Mouse (Mus musculus): Measurements from ENCODE around the gene Eefsec. TPM values are rescaled to one million over a fixed set of nuclear protein-coding genes. Genes with fewer than 3 reads are reported as not detected.

Gene Eefsec
- polyA plus RNA-seq, 1 experiment = 15.8 TPM

DNA sequence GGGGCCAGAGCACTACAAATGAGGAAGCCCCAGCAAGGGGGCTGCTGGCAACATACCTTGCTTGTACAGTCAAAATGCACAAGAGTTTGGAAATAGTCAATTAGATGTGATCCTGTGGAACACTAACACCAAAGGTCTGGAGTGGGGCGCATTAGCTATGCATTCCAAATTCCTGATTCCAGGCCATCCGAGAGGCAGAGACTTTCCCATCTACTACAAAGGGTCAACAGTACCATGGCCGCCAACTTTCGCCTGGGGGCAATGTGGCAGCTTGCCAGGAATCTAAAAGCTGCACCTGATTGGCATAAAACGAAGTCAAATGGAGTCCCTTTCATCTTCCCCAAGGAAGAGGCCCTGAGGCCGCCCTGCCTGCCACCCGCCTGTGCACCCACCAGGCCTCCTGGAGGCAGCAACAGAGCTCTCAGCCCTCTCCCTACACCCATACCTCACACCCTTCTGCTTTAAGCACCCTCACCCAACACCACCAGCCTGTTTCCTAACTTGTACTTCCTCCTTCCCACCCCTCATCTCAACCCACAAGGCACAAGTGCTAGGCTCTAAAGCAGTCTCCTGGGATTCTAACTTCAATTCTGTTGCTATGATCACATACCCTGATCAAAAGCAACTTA is 30.1 kb downstream of the Eefsec start:
- no peak for DNase-seq (ENCODE audit: low spot score)

DNA sequence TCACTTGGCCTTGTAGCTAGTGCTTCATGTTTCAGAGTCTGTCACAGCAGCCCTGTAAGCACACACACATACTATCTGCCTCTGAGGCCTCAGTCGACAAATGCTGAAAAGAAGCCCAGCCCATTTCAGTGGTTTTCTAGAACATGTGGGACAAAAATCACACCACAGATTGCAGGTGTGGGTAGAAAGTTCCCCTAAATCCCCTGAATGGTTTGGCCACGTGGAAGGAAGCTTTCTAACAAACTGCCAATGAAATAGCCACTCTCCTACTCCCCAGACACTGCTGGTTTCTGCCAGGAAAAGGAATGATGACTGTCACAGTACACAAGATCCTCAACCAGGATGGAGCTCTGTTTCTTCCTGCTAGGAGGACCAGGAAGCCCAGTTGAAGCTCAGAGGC is 33.7 kb downstream of the Eefsec start:
- no peak for DNase-seq (ENCODE audit: low spot score)

DNA sequence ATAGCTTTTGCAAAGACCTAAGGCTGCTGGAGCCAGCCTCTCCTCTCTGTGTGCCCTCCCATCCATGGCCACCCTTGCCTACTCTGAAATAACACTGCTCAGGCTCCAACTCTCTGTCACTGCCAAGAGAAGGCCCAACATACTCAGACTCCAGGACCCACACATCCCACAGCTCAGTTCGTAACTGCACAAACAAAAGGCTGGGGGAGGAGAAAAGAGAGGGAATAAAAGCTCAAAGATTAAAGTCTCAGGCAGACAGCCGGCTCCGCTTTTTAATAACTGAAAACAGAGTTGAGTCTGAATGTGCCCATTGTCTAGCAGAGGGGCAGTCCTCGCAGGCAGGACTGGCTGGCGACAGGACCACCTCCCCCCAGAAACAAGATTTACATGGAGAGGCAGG is 36.8 kb downstream of the Eefsec start:
- no peak for DNase-seq (ENCODE audit: low spot score)

DNA sequence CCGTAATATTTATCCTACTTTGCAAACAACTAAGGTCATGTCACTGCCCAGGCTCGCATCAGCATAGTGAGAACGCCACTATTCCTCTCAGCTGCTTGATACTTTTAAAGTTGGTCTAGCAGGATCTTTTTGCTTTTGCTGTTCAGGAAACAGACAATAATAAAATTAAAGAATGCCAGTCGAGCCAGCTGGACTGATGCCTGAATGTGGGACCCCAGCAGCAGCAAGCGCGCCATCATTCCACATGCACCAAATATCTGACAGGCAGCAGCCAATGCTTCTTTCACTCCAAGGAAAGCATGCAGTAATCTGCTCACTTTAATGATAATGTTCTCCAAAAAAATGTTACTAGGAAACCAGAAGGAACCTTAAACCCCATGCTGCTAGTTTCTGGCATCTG is 45.9 kb downstream of the Eefsec start:
- no peak for DNase-seq (ENCODE audit: low spot score)

DNA sequence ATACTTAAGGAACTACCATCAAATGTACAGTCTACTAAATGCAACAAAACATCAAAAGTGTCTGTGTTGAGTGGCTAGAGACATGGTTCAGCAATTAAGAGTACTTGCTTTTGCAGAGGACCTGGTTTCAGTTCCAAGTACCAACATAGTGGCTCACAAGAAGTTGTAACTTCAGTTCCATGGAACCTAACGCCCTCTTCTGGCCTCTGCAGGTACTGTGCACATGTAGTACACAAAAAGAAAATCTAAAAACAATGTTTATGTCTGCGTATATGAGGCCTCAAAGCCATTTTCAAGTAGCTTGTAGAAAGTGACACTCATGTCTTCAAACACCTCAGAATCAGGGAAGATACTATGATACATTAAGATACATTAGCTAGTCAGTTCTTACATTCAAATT is 48.4 kb downstream of the Eefsec start:
- DNase-seq (ENCODE audit: low spot score) = no peak

DNA sequence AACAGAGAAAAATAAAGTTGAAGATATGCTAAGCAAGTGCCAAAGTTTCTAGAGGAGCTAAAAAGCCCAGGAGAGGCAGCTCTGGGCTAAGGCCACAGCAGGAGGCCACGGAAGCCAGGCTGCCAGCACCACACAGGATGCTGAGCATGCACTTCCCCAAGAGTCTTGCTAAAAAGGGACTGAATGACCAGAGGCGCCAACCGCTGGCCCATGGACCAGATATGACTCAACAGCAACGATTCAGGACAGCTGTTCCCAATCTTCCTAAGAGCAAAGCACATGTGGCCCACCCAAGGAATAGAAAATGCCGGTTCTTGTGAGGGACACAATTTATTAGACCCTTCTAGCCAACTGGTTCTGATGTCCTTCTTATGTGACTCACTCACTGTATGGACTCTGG is 57.4 kb downstream of the Eefsec start:
- no peak for DNase-seq (ENCODE audit: low spot score)

DNA sequence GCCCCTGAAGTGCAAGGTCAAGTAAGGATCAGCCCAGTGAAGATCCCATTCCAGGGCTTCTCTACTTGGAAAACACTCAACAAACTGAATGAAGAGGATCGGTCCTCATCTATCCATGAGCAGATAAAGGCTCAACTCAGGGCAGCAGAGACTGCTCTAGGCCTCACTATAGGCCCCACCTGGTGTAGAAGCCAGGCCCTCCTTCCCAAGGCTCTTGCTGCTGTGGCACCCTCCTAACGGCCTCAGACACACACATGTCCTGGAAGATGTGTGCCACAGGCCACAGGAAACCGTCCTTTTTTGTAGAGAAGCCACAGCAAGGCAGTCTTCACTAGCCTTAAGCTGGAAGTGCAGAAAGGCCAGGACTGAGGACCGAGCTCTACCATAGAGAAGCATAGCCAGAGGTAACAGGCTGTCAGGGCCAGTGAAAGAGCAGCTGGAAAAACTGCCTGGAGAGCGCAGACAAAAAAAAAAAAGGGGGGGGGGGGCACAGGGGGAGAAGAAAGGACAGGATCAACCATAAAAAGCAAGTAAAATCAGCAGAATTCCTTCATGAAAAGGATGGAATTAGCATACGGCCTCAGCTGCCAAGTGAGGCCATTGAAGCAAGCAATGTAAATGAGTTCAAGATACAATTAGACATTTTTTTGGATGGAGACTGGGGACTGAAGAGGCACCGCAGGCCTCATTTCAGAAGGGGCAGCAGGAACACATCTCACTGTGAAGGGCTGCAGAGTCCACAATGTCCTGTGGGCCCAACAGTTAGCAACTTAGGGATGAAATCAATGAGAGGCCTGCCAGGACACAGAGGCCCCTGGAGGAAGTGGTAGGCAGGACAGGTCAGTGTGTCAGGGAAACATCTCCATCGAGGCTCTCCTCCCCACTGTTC is 58.3 kb downstream of the Eefsec start:
- no peak for DNase-seq (ENCODE audit: low spot score)

DNA sequence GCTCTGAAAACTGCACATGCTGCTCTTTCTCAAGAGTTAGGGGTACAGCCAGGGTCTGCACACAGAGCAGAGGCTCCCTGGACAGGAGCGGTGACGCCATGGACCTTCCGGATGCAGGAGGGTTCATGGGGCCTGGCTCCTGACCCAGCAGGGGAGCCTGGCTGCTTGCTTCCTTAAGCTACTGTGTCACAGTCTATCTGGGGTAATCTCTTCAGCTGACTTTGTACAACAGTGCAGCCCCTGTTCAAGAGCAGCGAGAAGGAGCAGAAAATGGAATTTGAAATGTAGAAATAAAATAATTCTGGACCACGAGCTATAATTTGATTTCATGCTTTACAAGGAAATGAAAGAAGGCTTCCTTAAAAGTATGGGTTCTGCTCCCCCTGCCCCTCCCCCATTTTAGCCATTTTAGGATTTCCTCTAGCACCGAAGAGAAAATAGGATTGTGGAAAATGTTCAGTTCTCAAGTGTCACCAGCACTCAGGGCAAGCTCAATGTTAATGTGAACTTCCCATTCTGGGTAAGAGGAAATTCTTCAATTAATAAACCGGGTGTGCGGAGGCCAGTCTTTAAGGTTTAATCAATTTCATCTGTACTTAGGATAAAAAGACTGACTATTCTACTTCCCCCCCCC is 61.8 kb downstream of the Eefsec start:
- no peak for DNase-seq (ENCODE audit: low spot score)

DNA sequence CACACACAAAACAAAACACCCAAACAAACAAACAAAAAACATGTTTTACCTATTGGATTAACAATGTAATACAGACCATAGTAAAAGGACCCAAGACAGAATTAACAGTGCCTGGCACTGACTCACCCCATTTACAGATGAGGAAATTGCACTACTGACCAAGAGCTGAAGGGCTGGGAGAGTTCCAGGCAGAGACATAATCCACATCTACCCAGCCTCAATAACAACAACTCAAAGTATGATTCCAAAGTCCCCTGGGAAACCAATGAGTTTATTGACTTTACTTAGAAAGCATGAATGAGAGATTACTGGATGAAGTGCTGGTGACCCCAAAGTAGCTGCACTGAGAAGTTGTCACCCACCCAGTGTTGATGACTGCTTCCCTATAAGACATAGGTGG is 62.6 kb downstream of the Eefsec start:
- DNase-seq (ENCODE audit: low spot score) = no peak

DNA sequence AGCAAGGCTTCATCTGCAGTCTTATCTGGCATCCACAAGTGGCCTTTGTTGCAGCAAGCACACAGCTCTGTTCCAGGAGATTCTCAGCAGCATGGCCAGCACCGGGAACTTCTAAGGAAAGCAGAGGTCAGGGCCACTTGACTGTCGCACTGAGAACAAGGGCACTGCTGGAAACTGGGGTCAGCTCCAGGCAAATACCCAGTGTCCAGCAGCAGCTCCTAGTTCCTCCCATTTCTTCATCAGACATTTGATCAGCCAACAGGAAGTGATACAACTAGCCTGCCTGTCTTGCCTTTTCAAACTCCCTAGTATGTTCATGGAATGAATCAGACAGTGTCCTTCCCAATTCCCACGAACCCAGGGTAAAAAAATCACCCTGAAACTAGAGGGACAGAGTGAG is 66.6 kb downstream of the Eefsec start:
- DNase-seq (ENCODE audit: low spot score) = no peak

DNA sequence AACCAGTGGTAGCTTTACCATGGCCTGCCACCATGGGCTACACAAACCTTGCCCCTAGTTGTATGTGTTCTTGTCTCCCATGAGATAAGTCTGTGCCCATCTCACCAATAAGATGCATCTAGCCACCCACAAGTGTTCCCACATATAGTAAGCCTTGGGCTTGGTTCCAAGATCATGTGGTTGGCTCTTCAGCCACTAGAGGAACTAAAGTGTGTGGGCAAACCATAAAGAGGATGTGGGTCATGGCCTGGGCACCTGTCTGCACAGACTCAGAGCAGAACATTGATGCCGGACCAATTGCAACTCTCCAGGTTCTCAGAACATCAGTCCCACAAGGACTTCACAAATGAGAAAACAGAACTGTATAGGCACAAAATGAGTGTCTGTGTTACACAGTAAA is 67.5 kb downstream of the Eefsec start:
- DNase-seq (ENCODE audit: low spot score) = no peak

DNA sequence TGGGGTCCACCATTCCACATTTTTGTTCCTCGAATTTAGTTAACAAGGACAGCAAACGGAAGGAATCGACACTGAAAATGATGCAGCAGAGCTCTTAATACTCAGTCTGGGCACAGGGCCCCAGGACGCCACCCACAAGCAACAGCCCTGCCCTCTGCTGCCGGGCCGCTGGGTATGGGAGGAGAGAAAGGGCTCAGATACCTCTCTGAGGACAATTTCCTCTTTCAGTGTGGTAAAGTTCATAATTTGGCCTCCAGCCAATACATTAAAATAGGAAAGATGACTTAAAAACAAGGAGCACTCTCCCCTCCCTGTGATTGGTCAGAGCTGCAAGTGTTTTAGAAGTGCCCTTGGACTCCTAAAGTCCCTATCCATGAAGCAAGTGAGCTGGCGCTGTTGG is 72.1 kb downstream of the Eefsec start:
- no peak for DNase-seq (ENCODE audit: low spot score)

DNA sequence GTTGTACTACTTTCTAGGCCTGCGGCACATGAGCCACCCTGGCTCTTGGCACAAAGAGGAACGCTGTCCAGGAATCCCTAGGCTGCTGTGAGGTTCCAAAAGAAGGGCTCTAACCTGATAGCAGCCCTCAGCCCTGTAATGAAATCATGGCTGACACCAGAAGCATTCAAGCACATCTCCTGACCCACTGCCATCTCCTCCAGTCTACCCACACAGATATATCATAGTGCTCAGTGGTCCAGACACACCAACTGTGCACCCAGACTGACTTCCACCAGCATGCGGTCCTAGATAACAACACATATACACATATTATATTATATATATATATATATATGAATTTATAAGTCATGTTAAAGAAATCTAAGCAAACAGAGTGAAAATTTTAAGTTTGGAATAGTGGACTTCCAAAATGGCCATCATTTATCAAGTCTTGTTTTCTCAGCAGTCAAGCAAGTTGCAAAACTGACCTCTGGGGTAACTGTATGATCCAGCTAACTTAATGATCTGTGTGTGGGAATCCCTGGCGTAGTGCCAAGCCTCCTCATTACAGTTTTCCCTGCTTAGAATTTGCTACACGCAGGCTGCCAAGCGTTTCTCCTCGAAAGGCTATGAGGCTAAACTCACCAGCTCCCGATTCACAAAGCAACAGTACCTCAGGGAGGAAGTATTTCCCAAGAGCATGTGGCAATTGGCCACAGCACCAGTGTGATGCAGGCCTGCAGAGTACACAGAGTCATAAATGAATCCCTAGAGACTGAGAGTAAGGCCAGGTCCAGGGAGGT is 76.3 kb downstream of the Eefsec start:
- no peak for DNase-seq (ENCODE audit: low spot score)

DNA sequence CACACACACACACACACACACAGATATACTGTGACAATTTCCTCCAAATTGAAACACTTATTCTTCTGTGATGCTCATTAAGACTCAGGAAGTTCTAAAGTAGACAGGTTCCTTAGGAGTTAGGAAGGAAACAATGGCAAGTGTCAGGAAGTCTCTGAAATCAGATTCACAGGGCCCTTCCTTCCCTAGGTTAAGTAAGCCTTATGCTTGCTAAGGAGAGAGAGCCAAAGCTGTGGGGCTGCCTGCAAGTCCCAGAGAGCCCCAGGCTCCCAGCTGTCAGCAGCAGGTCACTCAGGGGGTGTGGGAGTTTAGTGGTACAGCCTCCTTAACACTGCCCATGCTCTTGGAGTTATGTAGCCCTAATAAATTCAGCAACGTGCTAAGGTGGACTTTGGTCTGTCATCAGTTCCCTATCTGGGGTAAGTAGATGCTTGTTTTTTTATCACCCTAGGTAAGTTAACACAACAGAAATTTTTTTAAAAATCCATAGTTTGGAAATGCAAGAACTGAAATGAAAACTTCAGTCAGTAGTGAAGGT is 82.8 kb downstream of the Eefsec start:
- DNase-seq (ENCODE audit: low spot score) = no peak

DNA sequence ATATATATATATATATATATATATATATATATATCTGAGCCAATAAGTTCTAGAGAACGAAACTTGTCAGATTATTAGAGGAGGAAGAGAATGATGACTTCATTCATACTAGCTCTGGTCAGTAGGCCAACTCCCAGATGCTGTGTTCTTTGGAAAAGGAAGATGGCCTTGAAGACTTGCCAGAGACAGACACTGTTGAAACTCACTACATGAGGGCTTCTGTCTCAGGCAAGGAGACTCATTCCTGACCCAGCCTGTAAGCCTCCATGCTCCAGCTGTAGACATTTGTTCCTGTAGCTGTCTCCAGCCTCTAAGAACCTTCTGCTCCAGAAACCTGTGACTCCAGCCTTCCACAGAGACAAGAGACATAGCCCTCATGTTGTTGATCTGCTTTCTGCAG is 85.2 kb downstream of the Eefsec start:
- no peak for DNase-seq (ENCODE audit: low spot score)

DNA sequence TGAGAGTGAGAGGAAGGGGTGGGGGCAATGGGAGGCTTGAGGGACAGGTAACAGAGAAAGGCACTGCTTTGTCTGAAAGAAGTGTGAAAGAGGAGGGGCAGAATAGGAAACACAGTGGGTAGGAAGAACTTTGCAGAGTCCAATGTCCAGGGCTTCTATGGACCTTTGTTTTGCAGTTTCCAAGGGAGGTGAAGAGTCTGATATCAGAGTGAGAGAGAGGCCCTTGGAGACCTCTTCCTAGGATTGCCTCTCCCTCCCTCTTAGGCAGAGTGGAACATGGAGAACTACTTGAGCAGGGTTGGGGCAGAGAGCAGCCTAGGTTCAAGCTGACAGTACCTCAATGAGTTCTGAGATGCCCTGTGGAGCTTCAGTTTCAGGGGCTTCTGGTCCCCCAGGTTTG is 88.1 kb downstream of the Eefsec start:
- no peak for DNase-seq (ENCODE audit: low spot score)

DNA sequence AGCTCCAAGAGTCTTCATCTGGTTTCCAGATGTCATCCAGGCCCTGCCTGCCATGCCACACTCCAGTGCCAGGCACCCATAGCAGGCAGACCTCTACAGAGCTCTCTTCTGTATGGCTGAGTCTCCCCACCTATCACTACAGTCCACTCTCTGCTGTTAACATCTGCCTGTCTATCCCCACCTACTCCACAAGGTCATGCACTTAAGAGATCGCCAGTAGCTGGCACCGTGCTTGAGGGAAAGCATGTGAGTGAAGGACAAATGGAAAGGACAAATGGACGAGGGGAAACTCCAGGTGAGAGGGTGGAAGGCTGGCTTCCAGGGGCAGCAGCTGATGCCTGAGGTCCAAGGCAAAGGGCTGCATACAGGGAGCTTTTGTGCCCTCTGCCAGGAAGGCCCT is 90.5 kb downstream of the Eefsec start:
- no peak for DNase-seq (ENCODE audit: low spot score)

DNA sequence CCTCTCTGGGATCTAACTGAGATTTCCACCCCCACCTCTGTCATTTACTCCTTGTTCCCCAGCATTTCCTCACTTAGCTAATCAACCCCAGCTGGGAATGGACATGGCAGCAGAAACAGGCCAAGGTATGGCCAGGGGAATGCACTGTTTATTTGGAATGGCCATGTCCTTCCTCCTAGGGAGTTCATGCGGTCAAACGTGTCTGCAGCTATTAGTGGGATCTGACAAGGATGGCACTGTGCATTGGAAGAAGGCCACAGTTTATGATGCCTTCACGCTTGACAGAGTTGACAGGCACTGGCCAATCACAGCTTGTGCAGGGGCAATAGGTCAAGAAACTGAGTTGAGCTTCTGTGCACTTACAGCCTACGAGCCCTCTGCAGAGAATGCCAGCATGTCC is 93.8 kb downstream of the Eefsec start:
- DNase-seq (ENCODE audit: low spot score) = no peak

DNA sequence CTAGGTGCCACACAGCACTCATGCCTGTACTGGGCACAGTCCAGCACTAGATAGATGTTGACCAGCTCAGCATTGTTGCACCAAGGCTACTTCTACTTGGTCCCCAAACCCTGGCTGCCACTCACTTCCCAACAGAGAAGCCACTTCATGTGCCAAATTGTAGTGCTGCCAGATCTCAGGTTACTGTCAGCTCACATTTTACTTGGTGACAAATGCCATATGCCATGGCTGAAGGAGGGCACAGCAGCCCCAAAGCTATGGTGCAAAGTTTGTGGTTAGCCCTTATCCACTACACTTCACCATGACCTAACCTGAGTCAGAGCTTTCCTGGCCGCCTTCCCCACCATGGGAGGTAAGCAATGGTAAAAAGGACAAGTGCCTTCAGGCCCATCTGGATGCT is 99.6 kb downstream of the Eefsec start:
- DNase-seq (ENCODE audit: low spot score) = no peak

DNA sequence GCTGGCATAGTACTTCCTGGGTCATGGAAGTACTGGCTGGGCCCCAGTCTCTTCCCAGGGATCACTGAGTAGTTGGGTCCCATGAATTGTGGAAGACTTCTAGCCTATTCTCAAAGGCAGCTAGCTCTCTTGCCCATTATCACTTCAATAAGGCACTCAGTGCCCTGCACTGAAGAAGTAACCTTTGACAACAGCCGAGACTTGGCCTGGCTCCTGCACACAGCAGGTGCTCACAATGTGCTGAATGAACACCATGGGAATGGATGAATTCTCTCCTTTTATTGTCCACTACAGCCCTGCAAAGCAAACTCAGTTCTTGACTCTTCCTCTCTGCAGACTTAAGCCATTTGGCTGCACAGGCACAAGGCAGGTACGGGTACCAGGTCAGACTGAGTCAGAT is 101.0 kb downstream of the Eefsec start:
- no peak for DNase-seq (ENCODE audit: low spot score)

DNA sequence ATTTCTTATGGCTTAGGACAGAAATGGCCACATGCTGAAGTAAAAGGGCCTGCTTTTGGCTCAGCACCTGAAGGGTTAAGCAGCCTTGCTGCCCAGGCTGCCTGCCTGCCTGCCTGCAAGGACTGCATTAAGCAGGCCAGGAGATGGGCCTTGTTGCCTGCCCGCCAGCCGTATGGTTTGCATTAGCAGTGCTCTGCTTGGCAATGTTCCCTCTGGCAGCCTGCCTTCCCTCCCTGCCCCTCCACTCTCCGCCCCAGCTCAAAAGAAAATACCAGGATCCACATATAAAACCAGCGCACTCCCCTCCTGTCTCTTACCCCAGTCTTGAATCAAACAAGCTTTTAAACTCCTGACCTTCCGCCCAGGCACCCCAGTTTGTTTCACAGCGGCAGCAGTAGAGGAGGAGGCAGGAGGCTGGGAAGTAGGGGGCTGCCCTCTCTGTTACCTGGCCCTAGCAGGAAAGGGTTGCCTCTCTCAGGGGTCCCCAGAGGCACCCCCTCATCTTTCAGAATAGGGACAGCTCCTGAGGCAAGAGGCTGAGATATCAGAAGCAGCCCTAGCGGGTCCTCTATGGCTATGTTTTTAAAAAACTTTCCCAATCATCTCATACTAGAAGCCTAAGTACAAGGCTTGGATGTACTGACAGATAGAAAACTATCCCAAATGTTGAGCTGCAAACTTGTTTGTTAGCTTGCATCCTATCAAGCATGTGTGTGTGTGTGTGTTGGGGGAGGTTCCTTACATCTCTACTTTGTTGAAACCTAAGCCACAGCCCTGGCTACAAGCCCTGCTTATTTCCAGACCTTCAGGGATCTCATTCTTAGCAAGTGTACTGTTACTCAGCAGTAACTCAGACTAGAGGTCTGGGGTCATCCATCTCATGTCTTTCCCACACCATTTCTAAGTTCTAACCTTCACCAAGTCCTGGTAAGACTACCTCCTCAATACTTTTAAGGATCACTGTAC is 102.6 kb downstream of the Eefsec start:
- DNase-seq (ENCODE audit: low spot score) = peak; percentile 32
